Mouse (Mus musculus): ENCODE data around the gene Mtmr12. TPM values are rescaled to one million over a fixed set of nuclear protein-coding genes. Genes with fewer than 3 reads are reported as not detected.

Gene Mtmr12
- polyA plus RNA-seq, 1 experiment: 32.0 TPM

- no peaks in the 10 kb centered on the region for H3K9me3 ChIP-seq (replicated peaks; ENCODE audit: control insufficient read depth, insufficient read depth, low read length, poor library complexity, severe bottlenecking)
- H3K4me3 ChIP-seq (ENCODE audit: low read depth, low read length): peak overlapping the region; percentile 67
- H3K36me3 ChIP-seq (ENCODE audit: control insufficient read depth, insufficient read depth, low read length, poor library complexity, severe bottlenecking): no peaks in the 10 kb centered on the region
- no peaks in the 10 kb centered on the region for H3K27me3 ChIP-seq (ENCODE audit: control insufficient read depth, insufficient read depth, low read length, poor library complexity, severe bottlenecking)
- H3K9ac ChIP-seq (ENCODE audit: low read depth, poor library complexity, severe bottlenecking): peak overlapping the region; percentile 47
- H3K27ac ChIP-seq (ENCODE audit: insufficient read depth, low read length): peak overlapping the region; percentile 97
- peaks cover 8% of the 10 kb centered on the region for H3K4me1 ChIP-seq (ENCODE audit: control insufficient read depth, insufficient read depth, low read length)
- no peak for TF ChIP-seq EP300 (IDR thresholded peaks at IDR 0.05; ENCODE audit: insufficient read depth, low read depth, low read length)
- no peak for TF ChIP-seq CTCF (IDR thresholded peaks at IDR 0.05; ENCODE audit: low read depth, low read length)
These were observed 1.1 kb upstream of the Mtmr12 start for GRCm38 (mm10) chr15:12203512-12204318.

- H3K4me3 ChIP-seq (ENCODE audit: low read depth, low read length): peak overlapping the region; percentile 72
- TF ChIP-seq POLR2A (IDR thresholded peaks at IDR 0.05; ENCODE audit: insufficient read depth, low read length) (no peak), EP300 (IDR thresholded peaks at IDR 0.05; ENCODE audit: insufficient read depth, low read depth, low read length) (no peak), CTCF (IDR thresholded peaks at IDR 0.05; ENCODE audit: low read depth, low read length) (no peak)
- no peaks in the 10 kb centered on the region for H3K27me3 ChIP-seq (ENCODE audit: control insufficient read depth, insufficient read depth, low read length, poor library complexity, severe bottlenecking)
- H3K9ac ChIP-seq (ENCODE audit: low read depth, poor library complexity, severe bottlenecking): peak overlapping the region; percentile 89
- H3K4me1 ChIP-seq (ENCODE audit: control insufficient read depth, insufficient read depth, low read length): peaks cover 10% of the 10 kb centered on the region
- H3K9me3 ChIP-seq (replicated peaks; ENCODE audit: control insufficient read depth, insufficient read depth, low read length, poor library complexity, severe bottlenecking): no peaks in the 10 kb centered on the region
- peak overlapping the region; percentile 20; the same call in 1 of the 2 replicates for H3K27ac ChIP-seq (ENCODE audit: insufficient read depth, low read length)
- no peaks in the 10 kb centered on the region for H3K36me3 ChIP-seq (ENCODE audit: control insufficient read depth, insufficient read depth, low read length, poor library complexity, severe bottlenecking)
These were observed 503 bp downstream of the Mtmr12 start for GRCm38 (mm10) chr15:12205160-12205901.

- Histone ChIP-seq H3K27me3 (ENCODE audit: control insufficient read depth, insufficient read depth, low read length, poor library complexity, severe bottlenecking) (no peaks in the 10 kb centered on the region), H3K9me3 (replicated peaks; ENCODE audit: control insufficient read depth, insufficient read depth, low read length, poor library complexity, severe bottlenecking) (no peaks in the 10 kb centered on the region), H3K9ac (ENCODE audit: low read depth, poor library complexity, severe bottlenecking) (peak overlapping the region; percentile 89), H3K36me3 (ENCODE audit: control insufficient read depth, insufficient read depth, low read length, poor library complexity, severe bottlenecking) (no peaks in the 10 kb centered on the region), H3K4me3 (ENCODE audit: low read depth, low read length) (peak overlapping the region; percentile 72), H3K4me1 (ENCODE audit: control insufficient read depth, insufficient read depth, low read length) (peaks cover 13% of the 10 kb centered on the region), H3K27ac (ENCODE audit: insufficient read depth, low read length) (peak overlapping the region; percentile 1; the same call in 1 of the 2 replicates)
- TF ChIP-seq POLR2A (IDR thresholded peaks at IDR 0.05; ENCODE audit: insufficient read depth, low read length) (no peak), CTCF (IDR thresholded peaks at IDR 0.05; ENCODE audit: low read depth, low read length) (no peak), EP300 (IDR thresholded peaks at IDR 0.05; ENCODE audit: insufficient read depth, low read depth, low read length) (no peak)
These were observed 1.2 kb downstream of the Mtmr12 start for GRCm38 (mm10) chr15:12205902-12206645.

GRCm38 (mm10) chr15:12206646-12207222 is 1.9 kb downstream of the Mtmr12 start:
- Histone ChIP-seq H3K4me1 (ENCODE audit: control insufficient read depth, insufficient read depth, low read length) (peaks cover 16% of the 10 kb centered on the region), H3K27ac (ENCODE audit: insufficient read depth, low read length) (no peak overlapping the region), H3K4me3 (ENCODE audit: low read depth, low read length) (no peak overlapping the region), H3K36me3 (ENCODE audit: control insufficient read depth, insufficient read depth, low read length, poor library complexity, severe bottlenecking) (no peaks in the 10 kb centered on the region), H3K27me3 (ENCODE audit: control insufficient read depth, insufficient read depth, low read length, poor library complexity, severe bottlenecking) (no peaks in the 10 kb centered on the region), H3K9ac (ENCODE audit: low read depth, poor library complexity, severe bottlenecking) (peak overlapping the region; percentile 89; the same call in 1 of the 2 replicates), H3K9me3 (replicated peaks; ENCODE audit: control insufficient read depth, insufficient read depth, low read length, poor library complexity, severe bottlenecking) (no peaks in the 10 kb centered on the region)
- no peak for TF ChIP-seq EP300 (IDR thresholded peaks at IDR 0.05; ENCODE audit: insufficient read depth, low read depth, low read length)

- Histone ChIP-seq H3K27ac (ENCODE audit: insufficient read depth, low read length) (no peak overlapping the region), H3K27me3 (ENCODE audit: control insufficient read depth, insufficient read depth, low read length, poor library complexity, severe bottlenecking) (no peaks in the 10 kb centered on the region), H3K4me1 (ENCODE audit: control insufficient read depth, insufficient read depth, low read length) (peaks cover 13% of the 10 kb centered on the region), H3K36me3 (ENCODE audit: control insufficient read depth, insufficient read depth, low read length, poor library complexity, severe bottlenecking) (no peaks in the 10 kb centered on the region), H3K4me3 (ENCODE audit: low read depth, low read length) (no peak overlapping the region), H3K9ac (ENCODE audit: low read depth, poor library complexity, severe bottlenecking) (no peak overlapping the region), H3K9me3 (replicated peaks; ENCODE audit: control insufficient read depth, insufficient read depth, low read length, poor library complexity, severe bottlenecking) (no peaks in the 10 kb centered on the region)
- no peak for TF ChIP-seq POLR2A (IDR thresholded peaks at IDR 0.05; ENCODE audit: insufficient read depth, low read length)
- TF ChIP-seq CTCF (IDR thresholded peaks at IDR 0.05; ENCODE audit: low read depth, low read length): no peak
- TF ChIP-seq EP300 (IDR thresholded peaks at IDR 0.05; ENCODE audit: insufficient read depth, low read depth, low read length): no peak
These were observed 2.8 kb downstream of the Mtmr12 start for GRCm38 (mm10) chr15:12207556-12208090.
